Mouse (Mus musculus): Measurements from ENCODE around the gene Gpatch8. TPM values are rescaled to one million over a fixed set of nuclear protein-coding genes. Genes with fewer than 3 reads are reported as not detected.

The Gpatch8 gene
- total RNA-seq, 1 experiment from 2014 or later = 42.1 TPM

DNA sequence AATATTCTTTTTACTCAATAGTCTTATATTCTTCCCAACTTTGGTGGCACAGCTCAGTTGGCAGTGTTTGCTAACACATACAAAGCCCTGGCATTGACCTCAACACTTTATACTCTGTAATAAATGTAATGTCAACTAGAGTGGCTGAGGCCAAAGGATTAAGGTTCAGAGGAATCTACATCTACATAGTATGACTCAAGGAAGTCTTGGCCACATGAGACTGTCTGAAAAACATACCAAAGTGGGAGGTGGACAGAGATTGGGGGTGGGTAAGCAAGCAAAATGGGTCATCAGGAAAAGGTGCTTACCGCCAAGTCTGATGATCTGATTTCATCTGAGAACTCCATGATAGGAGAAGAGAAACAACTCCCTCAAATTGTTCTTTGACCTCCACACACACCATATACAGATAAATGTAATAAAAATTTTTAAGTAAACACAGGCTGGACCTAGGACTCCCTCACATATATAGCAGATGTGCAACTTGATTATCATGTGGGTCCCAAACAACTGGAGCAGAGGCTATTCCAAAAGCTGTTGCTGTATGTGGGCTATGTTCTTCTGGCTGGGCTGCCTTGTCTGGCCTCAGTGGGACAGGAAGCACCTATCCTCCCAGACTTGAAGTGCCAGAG, 41.3 kb downstream of the Gpatch8 start:
- no peak for ATAC-seq (replicated peaks; ENCODE audit: low read depth, poor library complexity, severe bottlenecking)

DNA sequence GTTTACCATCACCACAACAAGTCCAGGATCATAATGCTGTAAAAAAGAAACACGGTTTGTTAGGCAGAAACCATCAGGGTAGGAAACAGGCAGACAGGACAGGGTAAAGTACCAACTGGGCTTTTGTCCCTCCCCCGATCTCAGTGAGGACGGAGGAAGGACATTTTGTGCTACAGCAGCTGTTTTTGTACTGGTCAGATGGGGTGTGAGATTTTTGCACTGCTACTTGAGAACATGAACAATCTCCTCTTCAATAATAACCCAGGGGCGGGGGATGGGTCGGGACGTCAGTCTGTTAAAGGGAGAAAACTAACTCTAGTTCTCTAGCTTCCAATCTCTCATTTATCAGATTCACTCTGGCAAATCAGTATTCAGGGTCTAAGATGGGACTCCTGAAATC, 46.0 kb downstream of the Gpatch8 start:
- no peak for ATAC-seq (replicated peaks; ENCODE audit: low read depth, poor library complexity, severe bottlenecking)

DNA sequence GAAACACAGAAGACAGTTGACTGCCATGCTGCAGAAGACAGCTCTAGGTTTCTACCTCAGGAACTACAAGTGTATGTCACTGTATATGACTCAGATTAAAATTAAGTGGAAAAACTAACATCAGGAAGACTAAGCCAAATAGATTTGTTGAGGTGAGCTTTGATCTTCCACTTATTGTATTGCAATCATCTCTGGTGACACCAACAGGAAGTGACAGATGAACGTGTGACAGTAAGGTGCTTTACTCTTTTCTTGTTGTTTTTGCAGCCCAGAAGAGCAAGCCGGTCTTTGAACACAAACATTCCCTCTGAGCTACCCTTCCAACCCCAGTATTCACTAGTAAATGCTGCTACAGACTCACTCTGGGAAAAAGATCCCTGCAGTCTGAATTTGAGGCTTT, 59.5 kb downstream of the Gpatch8 start:
- no peak for ATAC-seq (replicated peaks; ENCODE audit: low read depth, poor library complexity, severe bottlenecking)

DNA sequence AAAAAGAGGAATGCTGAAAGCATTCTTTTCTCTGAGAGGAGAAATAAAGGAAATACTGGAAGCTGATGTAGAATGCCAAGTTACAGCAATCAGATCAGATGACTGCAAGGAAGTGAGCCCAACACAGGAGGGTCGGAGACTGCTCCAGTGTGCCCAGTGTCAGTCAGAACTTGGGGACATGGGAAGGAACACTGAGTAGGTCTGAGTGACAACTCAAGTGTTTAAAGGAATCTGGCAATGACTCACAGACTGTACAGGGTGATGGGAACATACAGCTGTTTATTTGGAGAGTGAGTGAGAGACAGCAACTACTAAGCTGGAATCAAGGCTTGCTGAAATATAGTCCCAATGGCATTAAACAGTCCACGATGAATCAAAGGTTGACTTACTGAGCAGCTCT, 60.0 kb downstream of the Gpatch8 start:
- ATAC-seq (replicated peaks; ENCODE audit: low read depth, poor library complexity, severe bottlenecking) = no peak

DNA sequence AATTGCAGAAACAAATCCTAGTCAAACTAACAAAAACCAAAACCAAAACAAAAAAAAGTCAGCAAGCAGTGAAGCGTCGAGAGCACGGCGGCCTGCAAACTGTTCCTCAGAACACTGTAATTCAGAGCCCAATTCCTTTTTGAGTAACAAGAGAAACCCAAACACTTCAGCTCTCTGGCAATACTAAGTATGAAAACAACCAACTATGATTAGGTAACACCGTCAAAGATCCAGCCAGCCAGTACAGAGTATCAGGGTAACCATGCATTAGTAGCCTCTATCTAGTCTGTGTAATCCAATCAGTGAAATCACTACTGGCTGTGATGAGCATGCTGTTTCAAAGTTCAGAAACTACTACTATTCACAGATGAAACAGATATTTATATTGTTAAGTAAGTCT, 60.5 kb downstream of the Gpatch8 start:
- no peak for ATAC-seq (replicated peaks; ENCODE audit: low read depth, poor library complexity, severe bottlenecking)

DNA sequence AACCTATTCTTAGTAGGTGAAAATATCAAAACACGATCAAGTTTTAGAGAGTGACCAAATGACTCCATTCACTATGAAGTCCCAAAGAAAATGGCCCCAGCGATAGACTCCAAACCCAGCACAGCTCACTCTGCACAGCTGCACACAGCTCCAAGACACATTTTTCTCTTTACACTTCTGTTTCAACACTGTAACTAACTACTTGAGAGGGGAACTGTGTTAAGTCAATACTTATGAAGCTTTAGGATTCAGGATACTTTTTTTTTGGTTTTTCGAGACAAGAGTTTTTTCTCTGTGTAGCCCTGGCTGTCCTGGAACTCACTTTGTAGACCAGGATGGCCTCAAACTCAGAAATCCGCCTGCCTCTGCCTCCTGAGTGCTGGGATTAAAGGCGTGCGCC, 61.1 kb downstream of the Gpatch8 start:
- no peak for ATAC-seq (replicated peaks; ENCODE audit: low read depth, poor library complexity, severe bottlenecking)

DNA sequence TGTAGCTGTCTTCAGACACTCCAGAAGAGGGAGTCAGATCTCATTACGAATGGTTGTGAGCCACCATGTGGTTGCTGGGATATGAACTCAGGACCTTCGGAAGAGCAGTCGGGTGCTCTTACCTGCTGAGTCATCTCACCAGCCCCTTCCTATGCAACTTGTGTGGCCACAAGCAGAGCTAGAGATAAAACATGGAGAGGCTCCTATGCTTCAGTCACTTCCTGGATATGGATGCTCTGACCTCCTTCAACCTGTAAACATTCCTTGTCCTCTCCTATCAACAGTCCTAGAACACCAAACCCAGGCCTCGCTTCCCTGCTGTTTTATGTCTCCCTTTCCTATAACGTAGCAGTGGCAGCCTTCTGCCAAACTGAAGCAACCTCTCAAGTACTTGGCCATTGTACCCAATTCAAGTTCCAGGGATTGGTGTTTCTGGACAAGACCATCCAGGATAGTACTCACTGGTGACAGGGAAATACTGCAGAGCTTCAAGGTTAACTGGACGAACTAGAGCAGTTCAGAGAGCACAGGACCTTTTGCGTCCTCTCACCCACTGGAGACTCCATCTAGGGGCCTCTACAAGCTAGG, 62.0 kb downstream of the Gpatch8 start:
- no peak for ATAC-seq (replicated peaks; ENCODE audit: low read depth, poor library complexity, severe bottlenecking)

DNA sequence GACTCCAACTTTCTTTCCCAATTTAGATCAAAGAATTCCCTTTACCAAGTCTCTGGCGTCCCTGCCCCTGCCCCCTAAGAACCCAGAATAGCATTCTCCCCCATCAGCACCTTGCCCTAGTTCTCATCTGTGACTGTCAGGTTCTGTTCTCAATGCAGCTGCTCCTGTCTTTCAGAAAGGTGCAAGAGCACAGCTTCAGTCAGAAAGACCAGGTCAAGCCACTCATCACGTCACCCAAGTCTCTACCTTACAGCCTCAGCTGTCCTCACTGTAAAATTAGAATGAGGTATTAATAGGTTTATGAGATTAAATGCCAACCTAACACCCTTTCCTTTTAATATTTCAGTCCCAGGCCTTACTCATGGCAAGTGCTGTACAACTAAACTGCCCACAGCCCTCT, 63.0 kb downstream of the Gpatch8 start:
- no peak for ATAC-seq (replicated peaks; ENCODE audit: low read depth, poor library complexity, severe bottlenecking)

DNA sequence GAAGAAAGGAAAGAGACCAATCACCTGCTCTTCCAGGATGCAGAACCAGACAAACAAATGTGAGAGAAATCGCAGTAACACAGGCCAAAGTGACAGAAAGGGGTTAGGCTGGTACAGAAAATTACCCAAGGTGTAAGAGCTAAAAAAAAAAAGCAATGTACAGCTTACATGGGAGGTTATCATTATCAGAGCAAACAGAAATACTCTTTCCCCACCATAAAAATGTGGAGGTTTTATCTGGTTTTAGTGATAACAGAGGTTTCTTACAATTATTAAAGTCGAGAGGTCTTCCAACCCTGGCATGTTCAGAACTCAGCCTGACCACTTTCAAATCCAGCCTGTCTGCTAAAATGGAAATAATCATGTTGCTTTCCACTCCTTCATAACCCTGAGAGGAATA, 68.3 kb downstream of the Gpatch8 start:
- ATAC-seq (replicated peaks; ENCODE audit: low read depth, poor library complexity, severe bottlenecking) = no peak

DNA sequence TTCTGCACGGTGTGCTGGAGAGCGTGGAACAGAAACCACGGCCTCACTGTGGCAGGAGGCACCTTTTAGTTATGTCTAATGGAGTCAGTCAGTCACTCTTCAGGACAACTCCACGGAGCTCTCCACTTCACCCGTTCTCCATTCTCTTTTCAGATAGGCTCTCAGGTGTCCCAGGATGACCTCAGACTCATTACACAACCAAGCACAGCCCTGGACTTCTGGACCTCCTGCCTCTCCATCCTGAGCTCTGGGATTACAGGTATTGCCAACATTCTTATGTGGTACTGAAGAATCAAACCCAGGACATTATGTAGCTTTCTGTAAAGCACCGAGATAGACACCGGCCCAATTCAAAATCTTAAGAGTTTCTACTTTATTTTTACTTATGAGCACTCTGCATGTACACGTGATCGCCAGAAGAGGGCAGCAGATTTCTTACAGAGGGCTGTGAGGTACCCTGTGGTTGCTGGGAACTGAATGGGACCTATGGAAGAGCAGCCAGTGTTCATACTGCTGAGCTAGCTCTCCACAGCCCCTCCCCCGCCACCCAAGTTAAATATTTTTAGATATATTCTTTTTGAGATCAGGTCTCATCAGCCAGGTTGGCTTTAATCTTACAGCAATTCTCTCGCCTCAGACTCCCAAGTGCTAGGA, 69.3 kb downstream of the Gpatch8 start:
- ATAC-seq (replicated peaks; ENCODE audit: low read depth, poor library complexity, severe bottlenecking) = peak; percentile 72

DNA sequence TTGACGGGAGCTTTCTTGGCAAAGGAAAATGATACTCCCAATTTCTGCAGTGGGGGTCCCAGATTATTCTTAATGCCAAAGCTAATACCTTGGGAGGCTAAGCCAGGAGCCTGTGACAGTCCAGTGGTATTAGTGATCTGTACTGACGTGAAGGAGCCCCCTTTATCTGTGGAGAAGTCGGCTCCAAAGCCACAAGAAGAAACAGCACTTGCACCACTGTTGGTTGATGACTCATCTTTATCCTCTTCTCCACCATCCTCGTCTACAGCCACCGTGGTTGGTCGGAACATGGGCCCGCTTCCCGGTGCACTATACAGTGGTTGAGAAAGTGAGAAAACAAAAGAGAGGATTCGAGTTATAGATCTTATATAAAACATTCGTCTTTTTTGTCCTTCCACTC, 74.4 kb downstream of the Gpatch8 start:
- no peak for ATAC-seq (replicated peaks; ENCODE audit: low read depth, poor library complexity, severe bottlenecking)

DNA sequence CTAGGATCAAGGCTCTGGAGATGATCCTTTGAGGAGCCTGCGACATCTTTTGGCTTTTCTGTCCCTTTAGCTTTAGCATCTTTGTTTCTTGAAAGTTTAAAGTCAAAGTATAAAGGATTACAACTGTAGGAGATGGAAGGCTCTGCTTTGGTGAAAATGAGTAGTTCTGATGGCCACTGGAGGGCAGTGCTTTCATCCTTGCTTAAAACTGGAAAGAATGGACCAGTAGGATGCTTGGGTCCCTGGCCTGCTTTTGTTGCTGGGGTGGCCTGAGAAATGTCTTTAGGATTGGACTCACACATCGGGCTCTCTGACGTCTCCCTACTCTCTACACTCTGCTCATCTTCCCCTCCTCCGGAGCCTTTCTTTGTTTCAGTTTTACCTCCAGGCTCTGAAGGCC, 75.3 kb downstream of the Gpatch8 start:
- no peak for ATAC-seq (replicated peaks; ENCODE audit: low read depth, poor library complexity, severe bottlenecking)

DNA sequence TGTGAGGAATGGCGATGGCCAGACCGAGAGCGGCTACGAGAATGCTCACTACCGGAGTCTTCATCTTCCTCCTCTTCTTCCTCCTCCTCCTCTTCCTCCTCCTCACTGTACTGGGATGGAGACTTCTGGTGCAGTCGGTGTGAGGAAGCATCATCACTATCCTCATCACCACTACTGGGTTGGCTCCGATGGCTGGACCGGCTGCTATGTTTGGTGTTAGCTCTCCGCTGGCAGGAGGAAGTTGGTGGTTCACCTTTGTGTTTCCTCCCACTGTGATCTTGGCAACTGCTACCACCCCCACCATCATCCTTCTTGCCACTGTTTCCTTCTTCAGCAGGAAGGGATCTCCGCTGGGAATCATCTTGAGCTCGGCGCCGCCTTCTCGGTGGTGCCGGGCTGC, 76.1 kb downstream of the Gpatch8 start:
- ATAC-seq (replicated peaks; ENCODE audit: low read depth, poor library complexity, severe bottlenecking) = no peak

DNA sequence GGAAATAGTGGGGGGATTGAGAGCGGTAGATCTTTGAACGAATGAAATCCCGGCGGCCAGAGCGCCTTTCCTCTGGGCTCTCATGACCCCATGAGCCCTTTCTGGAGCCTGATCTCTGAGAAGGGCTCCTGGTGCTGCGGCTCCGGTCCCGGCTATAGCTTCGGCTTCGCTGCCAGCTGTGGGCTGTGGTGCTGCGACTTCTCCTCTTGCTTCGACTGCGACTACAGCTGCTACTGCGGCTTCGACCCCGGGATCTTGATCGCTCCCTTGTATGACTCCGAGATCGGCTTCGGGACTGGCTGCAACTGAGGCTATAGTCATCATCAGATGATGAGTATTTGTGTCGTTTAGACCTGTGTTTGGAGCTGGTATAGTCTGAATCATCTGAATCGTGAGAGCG, 76.6 kb downstream of the Gpatch8 start:
- no peak for ATAC-seq (replicated peaks; ENCODE audit: low read depth, poor library complexity, severe bottlenecking)

DNA sequence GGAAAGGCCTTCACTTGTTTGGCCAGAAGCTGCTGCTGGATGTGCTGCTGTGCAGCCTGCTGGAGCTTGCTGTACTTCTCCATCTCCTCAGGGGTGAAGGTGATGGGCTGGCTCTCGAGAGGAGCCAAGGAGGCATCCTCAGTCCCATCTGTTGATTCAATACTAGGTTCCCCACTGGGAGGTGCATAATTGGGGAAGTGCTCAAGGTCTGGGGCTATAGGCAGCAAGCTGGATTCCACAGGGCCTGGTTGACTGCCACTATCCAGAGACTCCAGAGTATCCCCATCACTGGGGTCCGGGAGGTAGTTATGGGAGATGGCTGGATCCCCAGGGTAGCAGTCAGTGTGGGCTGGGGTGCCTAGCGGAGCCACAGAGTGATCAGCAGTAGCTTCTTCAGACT, 77.5 kb downstream of the Gpatch8 start:
- ATAC-seq (replicated peaks; ENCODE audit: low read depth, poor library complexity, severe bottlenecking) = 0 out of 2 replicates have a peak, but pooled peaks have one; percentile 21

DNA sequence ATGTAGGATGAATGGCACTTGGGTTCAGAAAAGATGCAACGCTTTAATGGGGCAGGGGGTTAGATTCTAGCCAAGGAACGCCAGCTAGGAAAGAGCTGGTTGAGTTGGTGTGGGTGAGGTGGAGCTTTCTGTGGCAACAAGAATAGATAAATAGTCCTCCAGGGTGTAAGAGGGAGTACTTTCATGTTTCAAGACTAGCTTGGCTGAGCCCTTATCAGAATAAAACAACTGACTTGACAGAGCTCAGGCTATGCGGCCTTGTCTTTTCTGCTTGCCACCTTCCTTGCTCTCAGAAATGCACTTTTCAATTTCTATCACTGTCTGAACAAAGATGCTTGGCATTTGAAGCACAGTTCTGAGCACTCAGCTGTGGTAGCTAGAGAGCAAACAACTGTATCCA, 81.2 kb downstream of the Gpatch8 start:
- ATAC-seq (replicated peaks; ENCODE audit: low read depth, poor library complexity, severe bottlenecking) = no peak

DNA sequence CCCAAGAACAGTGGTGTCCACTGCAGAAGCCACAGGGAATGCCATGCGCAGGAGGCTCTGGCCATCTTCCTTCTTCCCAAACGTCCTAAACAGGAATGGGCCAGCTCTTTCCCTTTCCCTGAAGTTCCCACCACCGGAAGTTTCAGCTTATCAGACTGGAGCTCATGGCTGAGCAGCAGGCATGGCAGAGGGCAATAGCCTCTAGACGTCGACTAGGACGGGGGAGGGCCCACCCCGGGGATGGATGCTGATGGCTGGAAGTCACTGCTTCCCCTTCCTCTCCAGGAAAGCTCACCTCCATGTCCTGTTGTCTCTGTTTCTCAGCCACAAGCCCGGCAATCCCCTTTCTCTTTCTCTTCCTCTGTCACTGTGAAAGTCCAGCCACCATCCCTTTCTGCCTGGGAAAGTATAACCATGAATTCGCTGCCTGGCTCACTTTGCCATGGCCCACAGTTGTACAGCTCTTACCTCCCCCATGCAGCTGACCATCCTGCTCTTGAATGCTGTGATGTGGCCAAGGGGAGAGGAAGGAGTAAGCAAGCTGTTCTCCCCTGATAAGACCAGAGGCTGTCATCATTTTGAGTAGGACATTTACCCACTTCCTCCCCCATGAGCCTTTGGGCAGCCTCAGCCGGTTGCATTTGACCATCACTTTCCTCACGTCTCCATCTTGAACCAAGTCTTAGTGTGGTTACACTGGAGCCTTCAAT, 86.4 kb downstream of the Gpatch8 start, which contains the start of gene Itga2b:
Gene Itga2b (minus strand): TSS at position 475 of the 710 bp plus-strand sequence.
- peak; percentile 75 for ATAC-seq (replicated peaks; ENCODE audit: low read depth, poor library complexity, severe bottlenecking)

DNA sequence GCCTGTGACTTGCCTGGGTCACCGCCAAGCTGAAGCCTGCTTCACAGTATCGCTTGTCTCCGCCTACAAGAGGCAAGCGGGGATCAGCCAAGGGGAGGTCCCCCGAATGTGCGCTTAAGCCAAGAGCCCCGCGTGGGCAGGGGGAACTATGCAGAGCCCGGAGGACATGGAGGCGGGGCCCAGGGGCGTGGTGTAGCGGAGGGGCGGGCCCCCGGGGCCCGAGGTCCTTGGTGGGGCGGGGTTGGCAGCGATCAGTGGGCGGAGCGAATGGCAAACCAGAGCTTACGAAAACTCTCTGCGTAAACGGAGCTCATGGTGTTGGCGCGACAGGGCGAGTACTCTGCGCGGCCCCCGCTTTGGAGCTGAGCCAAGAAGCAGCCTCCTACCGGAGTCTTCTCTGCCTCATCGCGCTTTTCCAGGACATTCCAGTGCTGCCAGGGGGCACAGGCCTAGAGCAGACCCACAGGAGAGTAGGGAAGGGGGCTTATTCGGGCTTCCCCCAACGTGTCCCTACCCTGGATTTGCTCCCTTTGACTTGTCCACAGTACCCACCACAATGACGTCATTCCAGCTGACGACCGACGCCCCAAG, 89.1 kb downstream of the Gpatch8 start:
- peak; percentile 76 for ATAC-seq (replicated peaks; ENCODE audit: low read depth, poor library complexity, severe bottlenecking)

DNA sequence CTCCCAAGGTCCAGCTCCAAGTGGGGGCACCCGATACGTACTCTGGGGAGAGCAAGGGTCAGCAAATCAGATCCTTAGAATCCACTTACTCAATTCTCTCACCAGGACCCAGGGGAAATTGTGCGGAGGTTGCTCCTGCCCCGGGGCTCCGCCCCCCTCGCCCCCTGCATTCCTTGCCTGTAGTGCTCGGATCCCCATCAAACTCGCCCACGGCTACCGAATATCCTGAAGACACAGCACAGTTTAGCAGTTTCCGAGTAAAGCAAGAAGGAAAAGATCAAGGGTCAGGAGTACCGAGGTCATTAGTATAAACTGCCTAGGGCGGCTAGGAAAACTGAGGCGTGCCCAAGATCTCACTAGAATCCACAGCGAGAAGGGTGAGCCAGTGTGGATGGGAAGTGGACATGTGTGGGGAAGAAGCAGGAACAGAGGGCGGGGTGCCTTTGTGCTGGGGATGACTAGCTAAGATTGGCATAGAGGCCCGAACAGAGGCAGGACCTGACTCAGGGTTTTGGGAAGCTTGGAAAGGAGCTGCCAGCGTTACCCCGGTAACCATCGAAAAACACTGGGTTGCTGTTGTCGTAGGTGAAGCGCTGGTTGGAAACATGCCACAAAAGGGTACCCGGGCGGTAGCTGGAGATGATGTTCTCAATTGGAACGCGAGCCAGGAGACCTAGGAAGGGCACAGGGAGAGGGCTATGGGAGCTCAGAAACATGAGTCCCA, 90.3 kb downstream of the Gpatch8 start:
- ATAC-seq (replicated peaks; ENCODE audit: low read depth, poor library complexity, severe bottlenecking) = no peak

DNA sequence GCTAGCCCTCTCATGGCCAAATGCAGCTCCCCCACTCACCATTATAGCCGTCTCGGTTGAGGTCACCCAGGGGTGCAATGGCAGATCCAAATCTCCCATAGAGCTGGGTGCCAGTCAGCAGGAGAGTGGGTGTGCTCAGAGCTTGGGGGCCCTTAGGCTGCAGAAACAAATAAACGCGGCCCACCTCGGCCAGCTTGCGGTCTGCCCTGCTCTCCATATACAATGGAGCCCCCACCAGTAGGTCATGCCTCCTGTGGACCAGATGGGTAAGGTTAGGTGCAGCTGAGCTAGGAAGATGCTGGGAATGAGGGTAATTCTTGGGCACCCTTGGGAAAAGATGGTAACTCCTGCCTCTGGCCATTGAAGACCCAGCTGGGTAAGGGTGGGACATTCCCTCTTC, 91.3 kb downstream of the Gpatch8 start:
- no peak for ATAC-seq (replicated peaks; ENCODE audit: low read depth, poor library complexity, severe bottlenecking)
